Mouse (Mus musculus) right cerebral cortex, postnatal 10 days (tissue): ENCODE measurements around the gene Mfn2.

Experiments used
- DNase-seq, 2 experiments: peaks; one replicate each; pipeline ENCODE4 v3.0.0; 2021; ENCODE audit warnings: low spot score in 2 of 2

Gene Mfn2

DNA sequence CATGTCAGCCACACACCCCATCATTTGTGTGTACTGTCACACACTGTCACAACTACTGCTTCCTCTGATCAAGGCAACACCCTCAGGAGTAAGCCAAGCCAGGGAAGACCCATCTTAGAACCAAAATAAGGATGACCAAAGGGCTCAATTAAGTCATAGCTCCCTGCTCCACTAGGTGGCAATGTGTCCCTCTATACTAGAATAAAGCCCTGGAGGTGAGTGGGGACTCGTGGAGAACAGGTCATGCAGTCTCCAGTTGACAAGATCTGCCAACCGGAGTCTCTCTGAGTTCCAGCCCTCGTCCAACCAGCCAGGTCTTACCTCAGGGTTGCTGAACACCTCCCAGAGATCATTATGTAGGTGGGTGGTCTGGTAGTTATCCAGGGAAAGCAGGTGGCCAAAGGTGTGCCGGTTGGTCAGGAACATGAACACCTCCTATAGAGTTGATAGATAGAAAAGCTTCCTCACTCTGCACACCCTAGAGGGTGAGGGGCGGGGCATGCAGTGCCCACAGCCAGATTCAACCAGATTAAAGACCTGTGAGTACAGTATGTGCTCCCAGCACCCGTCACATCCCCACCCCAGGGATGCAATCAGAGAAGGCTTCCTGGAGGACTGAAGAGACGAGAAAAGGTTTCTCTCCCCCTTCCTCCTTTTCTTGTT lies 14.1 kb upstream of the Mfn2 start:
- DNase-seq: no peak

DNA sequence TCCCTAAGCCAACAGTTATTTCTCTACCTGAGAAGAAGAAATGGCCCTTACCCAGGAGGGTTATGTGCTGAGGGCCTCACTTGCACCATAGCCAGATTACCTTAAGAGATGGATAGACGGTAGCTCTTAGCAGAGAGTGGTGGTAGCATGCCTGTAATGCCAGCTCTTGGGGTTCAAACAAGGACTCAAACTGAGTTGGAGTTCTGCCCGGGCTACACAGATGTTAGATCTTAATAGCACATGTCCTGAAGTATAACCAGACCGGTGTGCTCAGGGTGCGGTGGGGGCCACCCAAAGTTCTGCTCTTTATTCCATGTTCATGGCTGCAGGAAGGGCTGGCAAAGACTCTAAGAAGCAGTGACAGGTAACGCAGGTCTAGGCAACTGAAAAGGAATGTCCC lies 5.0 kb upstream of the Mfn2 start:
- DNase-seq: no peak

DNA sequence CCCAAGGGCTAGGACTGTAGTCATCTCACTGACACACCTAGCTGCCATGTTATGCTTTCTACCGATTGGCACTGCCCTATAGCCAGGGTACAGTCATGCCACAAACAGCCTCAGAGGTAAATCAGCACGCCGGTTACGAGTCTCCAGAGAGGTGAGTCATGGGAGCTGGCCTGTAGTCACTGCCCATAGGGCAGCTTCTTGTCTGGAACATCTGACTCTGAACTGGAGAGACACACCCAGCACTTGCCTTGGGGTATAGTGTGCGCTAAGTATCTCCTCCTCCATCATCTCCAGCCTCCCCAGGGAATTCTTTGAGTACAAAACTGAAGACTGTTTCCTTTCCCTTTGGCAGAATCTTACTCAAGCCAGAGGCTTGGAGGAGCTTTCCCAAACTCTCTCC lies 1.7 kb upstream of the Mfn2 start:
- DNase-seq: no peak

- DNase-seq: peak in 1 of 2 experiments; percentile 40
Measured at GRCm38 (mm10) chr4:147905090-147905659, 671 bp upstream of the Mfn2 start.

DNA sequence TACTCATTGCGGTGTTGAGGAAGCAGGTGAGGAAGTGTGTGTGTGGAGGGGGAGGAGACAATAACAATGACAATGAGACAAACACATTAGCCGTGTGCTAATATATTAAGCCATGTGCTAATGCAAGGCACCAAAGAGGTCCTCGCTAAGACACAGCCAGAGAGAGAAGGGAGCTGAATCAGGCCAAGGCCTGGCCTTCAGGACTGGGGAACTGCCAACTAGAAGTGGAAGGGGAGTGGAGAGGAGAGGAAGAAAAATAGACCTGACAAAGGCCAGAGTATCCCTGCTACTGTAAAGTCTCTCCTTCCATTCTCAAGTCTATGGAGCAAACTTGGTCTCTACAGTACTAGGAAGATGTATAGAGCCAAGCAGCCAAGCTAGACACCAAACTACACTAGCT lies 903 bp downstream of the Mfn2 start:
- no peak for DNase-seq

GRCm38 (mm10) chr4:147902906-147903500 lies 1.5 kb downstream of the Mfn2 start:
- DNase-seq: no peak

DNA sequence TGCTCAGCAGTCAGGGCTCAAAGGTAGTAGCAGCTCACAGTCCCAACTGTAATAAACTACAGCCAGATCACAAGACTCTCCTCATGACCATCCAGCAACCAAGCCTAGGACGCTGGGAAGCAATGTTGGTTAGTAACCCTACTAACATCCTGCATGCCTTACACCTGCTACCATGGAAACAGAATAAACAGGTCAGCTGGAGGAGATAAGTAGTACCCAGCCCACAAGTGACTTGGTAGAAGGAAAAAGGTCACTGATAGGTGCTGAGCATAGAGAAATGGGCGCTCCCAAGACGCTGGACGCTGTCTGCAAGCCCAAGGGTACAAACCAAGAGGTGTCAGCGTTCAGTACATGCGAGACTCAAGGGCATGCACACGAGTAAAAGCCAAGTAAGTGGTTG lies 4.1 kb downstream of the Mfn2 start:
- no peak for DNase-seq

- DNase-seq: no peak
Measured at GRCm38 (mm10) chr4:147897348-147897747, 7.2 kb downstream of the Mfn2 start.

GRCm38 (mm10) chr4:147896411-147896810 lies 8.1 kb downstream of the Mfn2 start:
- no peak for DNase-seq

GRCm38 (mm10) chr4:147895815-147896330 lies 8.6 kb downstream of the Mfn2 start:
- DNase-seq: no peak

DNA sequence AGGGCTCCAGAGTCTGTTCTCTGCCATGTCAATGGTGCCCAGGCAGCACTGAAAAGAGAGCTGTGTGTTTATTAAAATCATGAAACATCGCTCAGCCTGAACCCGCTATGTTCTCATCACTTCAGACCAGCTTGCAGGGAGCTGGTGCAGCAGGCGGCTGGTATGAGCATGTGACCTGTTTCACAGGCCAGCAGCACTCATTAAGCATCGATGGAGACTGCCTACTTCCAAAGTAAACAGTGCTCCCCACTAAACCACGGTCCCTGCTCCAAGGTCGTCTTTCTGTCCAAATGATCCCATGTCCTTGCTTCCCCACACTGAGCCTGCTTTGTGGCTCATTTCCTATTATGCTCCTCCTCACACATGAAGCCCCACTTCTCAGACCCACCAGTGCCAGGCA lies 14.2 kb downstream of the Mfn2 start:
- no peak for DNase-seq

DNA sequence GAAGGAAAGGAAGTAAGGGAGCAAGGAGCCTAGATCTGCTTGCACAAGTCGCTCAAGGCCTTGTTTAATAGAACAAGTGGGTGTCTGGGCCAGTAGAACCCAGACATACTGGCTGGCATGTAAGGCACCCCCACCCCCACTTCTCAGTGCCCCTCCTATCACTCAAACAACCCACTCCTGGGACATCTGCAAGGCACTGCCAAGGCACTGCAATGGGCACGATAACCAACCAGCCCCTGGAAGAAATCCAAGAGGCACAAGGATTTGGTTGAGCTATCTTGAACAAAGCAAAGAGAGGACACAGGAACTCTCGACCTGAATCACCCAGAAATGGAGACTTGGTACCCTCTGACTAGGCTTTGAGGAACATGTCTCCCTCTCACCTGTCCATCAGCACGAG lies 16.3 kb downstream of the Mfn2 start:
- no peak for DNase-seq

DNA sequence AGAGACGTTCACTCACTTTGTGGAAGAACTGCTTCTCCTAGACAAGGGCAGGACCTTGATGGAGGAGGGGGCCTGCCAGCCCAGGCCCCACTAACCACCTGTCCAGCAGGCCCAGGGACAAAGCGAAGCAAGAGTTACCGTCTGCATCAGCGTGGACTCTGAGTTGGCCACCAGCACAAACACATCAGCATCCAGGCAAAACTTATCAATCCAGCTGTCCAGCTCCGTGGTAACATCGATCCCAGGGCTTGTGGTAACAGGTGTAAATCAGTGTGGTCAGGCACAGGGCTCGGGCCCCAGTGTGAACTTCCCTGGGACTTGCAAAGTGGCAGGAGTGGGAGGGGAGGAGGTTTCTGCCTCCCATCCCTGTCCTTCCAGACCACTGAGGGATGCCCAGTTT lies 17.2 kb downstream of the Mfn2 start:
- no peak for DNase-seq

GRCm38 (mm10) chr4:147886158-147886557 lies 18.3 kb downstream of the Mfn2 start:
- DNase-seq: no peak

- DNase-seq: no peak
Measured at GRCm38 (mm10) chr4:147884138-147884537, 20.4 kb downstream of the Mfn2 start.

DNA sequence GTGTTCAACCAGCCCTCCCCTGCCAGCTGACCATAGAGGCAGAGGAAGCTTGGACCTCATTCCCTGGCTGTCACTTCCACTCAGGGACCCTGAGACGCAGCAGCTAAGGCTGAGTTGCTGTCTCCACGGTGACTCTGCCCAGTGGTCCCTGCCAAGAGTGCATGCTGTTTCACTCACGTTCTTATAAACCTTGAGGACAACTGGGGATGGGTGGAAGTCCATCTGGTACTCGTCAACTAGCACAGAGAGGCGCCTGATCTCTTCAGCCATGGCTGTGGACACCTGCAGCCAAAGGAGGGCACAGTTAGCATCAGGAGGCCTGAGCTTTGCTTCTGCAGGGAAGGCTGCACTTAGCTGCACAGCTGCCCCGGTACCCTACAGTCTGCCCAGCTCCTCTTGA lies 21.5 kb downstream of the Mfn2 start:
- no peak for DNase-seq

DNA sequence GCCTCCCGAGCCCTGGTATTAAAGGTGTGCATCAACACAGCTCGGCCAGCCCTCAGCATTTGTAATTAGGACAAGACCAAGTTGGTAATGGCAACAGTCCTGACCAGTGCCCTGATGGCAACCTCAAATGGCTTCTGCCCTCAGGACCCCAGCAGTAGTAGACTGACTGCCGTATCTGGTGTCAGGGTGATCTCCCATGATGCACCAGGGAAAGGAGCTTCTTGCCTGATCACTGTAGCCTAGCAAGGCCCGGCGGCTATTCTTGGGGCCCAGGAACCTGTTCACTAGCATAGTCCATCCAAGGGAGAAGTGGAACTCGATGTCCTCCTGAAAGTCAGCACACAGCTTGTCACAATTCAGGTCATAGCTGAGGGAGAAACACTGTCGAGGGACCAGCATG lies 22.7 kb downstream of the Mfn2 start:
- no peak for DNase-seq

- DNase-seq: no peak
Measured at GRCm38 (mm10) chr4:147879865-147880264, 24.6 kb downstream of the Mfn2 start.

GRCm38 (mm10) chr4:147879456-147879855 lies 25.0 kb downstream of the Mfn2 start:
- DNase-seq: no peak

- no peak for DNase-seq
Measured at GRCm38 (mm10) chr4:147878537-147878936, 26.0 kb downstream of the Mfn2 start.

DNA sequence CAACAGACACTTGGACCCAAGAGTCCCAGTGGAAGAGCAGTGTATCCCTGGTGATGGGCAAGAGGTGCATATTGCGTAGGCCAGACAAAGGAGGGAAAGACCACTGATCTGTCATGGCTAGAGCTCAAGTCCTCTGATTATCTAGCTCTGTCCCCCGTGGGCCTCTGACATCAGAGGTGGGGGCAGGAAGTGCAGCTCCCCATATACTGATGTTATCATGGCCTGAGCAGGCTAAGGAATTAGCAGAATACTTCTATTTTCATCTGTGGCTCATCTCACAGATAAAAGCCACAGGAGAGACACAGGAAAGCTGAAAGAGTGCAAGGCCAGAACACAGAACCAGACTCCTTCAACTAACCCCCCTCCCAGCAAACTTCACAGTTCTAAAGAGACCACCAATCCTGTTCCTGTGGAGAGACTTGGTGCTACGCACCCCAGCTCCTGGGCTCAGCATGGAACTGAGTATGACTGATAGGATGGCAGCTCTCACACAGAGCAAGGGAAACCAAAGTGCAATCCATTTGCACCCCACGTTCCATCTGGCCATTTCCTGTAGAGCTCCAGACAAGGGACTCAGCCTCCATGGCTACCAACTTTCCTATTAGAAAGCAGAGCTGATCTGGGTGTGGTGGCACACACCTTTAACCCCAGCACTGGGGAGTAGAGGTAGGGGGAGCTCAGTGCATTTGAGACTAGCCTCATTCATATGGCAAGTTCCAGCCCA lies 28.5 kb downstream of the Mfn2 start:
- no peak for DNase-seq

DNA sequence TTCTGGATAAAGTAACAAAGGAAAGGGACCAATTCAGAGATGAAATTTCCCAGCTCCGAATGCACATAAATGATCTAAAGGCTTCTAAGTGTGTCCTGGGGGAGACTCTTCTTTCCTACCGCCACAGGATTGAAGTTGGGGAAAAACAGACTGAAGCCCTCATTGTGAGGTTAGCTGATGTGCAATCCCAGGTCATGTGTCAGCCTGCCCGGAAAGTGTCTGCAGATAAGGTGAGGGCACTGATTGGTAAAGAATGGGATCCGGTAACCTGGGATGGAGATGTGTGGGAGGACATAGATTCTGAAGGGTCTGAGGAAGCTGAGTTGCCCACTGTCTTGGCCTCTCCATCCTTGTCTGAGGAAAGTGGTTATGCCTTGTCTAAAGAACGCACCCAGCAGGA lies 35.3 kb downstream of the Mfn2 start:
- DNase-seq: no peak
